Mouse (Mus musculus): ENCODE data around the gene Trim9.
A peak's percentile ranks its signal among the peaks of the same experiment; 100 is the strongest.

DNA sequence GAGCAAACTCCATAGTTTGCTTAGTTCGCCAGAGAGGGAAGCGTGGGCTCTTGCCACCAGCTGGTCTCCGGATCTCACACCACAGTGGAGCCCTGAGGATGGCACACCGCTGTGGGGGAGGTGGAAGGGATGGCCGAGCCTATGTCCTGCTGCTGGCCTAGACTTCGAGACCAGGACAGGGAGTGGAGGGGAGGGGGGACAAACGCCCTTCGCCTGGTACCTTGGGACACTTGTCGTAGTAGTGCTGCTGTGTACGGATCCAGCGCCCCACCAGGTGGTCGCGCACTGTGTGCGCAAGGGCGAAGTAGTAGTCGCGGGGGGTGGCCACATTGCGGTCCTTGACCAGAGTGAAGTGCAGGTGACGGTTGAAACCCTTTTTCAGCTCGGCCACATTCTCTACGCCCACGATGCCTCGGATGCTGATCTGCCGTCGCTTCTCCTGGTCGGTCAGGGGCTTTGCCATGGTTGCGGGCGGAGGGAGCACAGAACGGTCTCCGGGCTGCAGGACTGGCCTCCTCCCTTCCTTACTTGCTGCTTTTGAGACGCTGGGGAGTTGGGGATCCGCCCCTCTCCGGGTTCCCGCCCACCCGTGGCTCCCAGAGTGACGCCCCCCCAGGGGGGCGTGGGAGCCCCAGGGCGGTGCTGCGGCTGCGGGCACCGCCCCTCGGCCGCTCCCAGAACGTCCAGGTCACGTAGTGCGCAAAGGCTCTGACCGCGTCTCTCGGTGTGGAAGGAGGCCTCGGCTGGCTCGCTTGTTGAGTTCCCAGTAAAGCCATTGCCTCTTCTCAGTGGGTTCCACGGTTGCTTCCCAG, 120.1 kb downstream of the Trim9 start:
- TF ChIP-seq POLR2A (IDR thresholded peaks at IDR 0.05; ENCODE audit: low read depth, low read length) = peak; percentile 20; the same call in 1 of the 2 replicates
- no peak for TF ChIP-seq CTCF (IDR thresholded peaks at IDR 0.05; ENCODE audit: extremely low read depth, insufficient read depth, insufficient read length, insufficient replicate concordance)
